Mouse (Mus musculus): Measurements from ENCODE around the gene Clca1. TPM values are rescaled to one million over a fixed set of nuclear protein-coding genes. Genes with fewer than 3 reads are reported as not detected.

Gene Clca1
- polyA plus RNA-seq, 1 experiment from 2014 or later: not detected

GRCm38 (mm10) chr3:144976091-144976490, 56.5 kb downstream of the Clca1 start:
- no peaks in the 10 kb centered on the region for H3K9me3 ChIP-seq (ENCODE audit: control insufficient read depth, low read length)
- DNase-seq (ENCODE audit: low spot score) (no peak), ATAC-seq (replicated peaks; ENCODE audit: low FRiP score) (no peak)

DNA sequence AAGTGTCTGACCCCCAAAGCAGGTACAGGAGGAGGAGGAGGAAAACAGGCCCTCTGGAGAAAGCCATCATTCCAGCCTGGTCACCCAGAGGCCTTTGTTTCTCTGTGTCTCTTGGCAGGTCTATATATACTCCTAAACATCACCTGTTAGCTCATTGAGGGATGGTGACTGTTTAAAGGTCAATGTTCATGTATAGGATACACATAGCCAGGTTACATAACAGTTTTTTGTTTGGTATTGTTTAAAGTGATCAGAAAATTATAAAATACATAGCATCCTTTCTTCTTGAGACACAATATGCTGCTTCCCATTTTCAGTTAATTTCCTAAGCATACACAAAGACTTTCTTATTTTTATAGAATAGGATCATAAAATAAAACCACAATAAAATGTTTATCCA, 57.6 kb downstream of the Clca1 start, which contains the start of gene Clca4a:
Clca4a (minus strand) TSS at position 101 of the 400 bp plus-strand sequence.
- Histone ChIP-seq H3K4me3 (ENCODE audit: low read depth, low read length) (no peak within 1 kb of the TSS), H3K4me2 (no peak within 1 kb of the TSS), H3K36me3 (ENCODE audit: control insufficient read depth, insufficient read depth, low read length) (no peaks in the 10 kb centered on the region), H3K27ac (ENCODE audit: low read depth, low read length) (no peak within 1 kb of the TSS), H3K27me3 (replicated peaks; ENCODE audit: control insufficient read depth, insufficient read depth, low read length) (no peaks in the 10 kb centered on the region), H3K4me1 (replicated peaks; ENCODE audit: control insufficient read depth, insufficient read depth, low read length) (no peaks in the 10 kb centered on the region), H3K9ac (ENCODE audit: low read depth, low read length) (no peak within 1 kb of the TSS), H3K9me3 (ENCODE audit: control insufficient read depth, low read length) (no peaks in the 10 kb centered on the region)
- ATAC-seq (replicated peaks; ENCODE audit: low FRiP score) (no peak), DNase-seq (ENCODE audit: low spot score) (no peak)

More at GRCm38 (mm10) chr3:144976091-144976490, 56.5 kb downstream of the Clca1 start:
- Histone ChIP-seq H3K4me1 (replicated peaks; ENCODE audit: control insufficient read depth, insufficient read depth, low read length) (no peaks in the 10 kb centered on the region), H3K27me3 (replicated peaks; ENCODE audit: control insufficient read depth, insufficient read depth, low read length) (no peaks in the 10 kb centered on the region), H3K4me2 (no peak overlapping the region), H3K9ac (ENCODE audit: low read depth, low read length) (no peak overlapping the region), H3K4me3 (ENCODE audit: low read depth, low read length) (no peak overlapping the region), H3K27ac (ENCODE audit: low read depth, low read length) (no peak overlapping the region), H3K36me3 (ENCODE audit: control insufficient read depth, insufficient read depth, low read length) (no peaks in the 10 kb centered on the region)
- 63% methylated on average over 1 of the region's 1 CpGs for WGBS

DNA sequence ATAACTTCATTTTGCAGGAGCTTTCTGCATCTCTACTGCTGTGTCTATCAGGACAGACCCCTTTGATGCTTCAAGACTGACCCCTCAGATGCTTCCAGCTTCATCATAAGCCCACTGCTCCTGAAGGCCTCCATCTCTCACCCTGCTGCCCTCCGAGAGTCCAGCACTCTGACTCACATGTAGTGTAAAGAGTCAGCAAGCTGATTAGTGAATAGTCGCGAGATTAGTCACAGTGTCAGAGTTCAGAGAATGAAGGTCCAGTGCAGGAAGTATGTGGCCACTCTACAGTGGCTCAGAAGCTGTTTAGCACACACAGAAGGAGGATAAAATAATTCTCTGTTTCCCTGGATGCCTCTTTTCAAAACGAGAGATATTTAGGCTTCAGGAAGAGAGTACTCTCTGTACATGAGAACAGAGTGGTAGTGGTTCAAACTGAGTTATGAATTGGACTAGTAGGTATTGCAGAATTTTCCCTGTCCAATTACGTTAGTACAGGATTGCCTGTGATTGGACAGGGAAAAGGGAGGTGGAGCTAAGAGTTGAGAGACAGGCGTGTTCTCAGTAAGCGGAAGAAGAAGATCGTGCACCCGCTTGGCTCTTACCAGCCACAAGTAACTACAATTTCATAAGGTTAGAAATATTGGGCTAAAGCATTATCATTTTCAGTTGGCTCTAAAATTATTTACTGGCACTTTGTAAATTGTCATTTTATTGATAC, 60.9 kb downstream of the Clca1 start:
- H3K36me3 ChIP-seq (ENCODE audit: control insufficient read depth, insufficient read depth, low read length): no peaks in the 10 kb centered on the region
- H3K9me3 ChIP-seq (ENCODE audit: control insufficient read depth, low read length): no peaks in the 10 kb centered on the region
- ATAC-seq (replicated peaks; ENCODE audit: low FRiP score): no peak
- no peak for DNase-seq (ENCODE audit: low spot score)
- 78% methylated on average over 9 of the region's 9 CpGs for WGBS
- no peak overlapping the region for H3K27ac ChIP-seq (ENCODE audit: low read depth, low read length)
- H3K4me3 ChIP-seq (ENCODE audit: low read depth, low read length): no peak overlapping the region
- H3K4me1 ChIP-seq (replicated peaks; ENCODE audit: control insufficient read depth, insufficient read depth, low read length): no peaks in the 10 kb centered on the region
- H3K9ac ChIP-seq (ENCODE audit: low read depth, low read length): no peak overlapping the region
- no peak overlapping the region for H3K4me2 ChIP-seq
- H3K27me3 ChIP-seq (replicated peaks; ENCODE audit: control insufficient read depth, insufficient read depth, low read length): no peaks in the 10 kb centered on the region

DNA sequence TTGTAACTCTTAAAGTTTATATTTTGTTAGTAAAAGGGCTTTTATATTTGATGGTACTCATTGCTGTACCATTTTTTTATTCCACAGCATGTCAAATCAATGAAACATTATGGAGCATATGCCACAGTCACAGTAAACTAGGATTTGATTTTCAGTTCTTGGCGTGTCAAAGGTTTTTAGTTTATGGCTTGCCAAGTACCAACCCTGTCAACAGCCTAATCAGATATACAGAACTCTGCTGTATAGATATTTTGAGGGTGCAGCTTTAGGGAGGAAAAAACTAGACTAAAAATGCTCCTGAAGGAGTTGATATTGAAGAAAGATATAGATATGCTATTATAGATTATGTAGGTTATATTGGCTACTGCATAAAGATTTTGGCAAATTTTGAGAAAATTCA, 62.8 kb downstream of the Clca1 start:
- H3K9ac ChIP-seq (ENCODE audit: low read depth, low read length): no peak overlapping the region
- H3K36me3 ChIP-seq (ENCODE audit: control insufficient read depth, insufficient read depth, low read length): no peaks in the 10 kb centered on the region
- H3K9me3 ChIP-seq (ENCODE audit: control insufficient read depth, low read length): no peaks in the 10 kb centered on the region
- H3K27ac ChIP-seq (ENCODE audit: low read depth, low read length): no peak overlapping the region
- DNase-seq (ENCODE audit: low spot score) (no peak), ATAC-seq (replicated peaks; ENCODE audit: low FRiP score) (no peak)
- no peak overlapping the region for H3K4me3 ChIP-seq (ENCODE audit: low read depth, low read length)
- no peaks in the 10 kb centered on the region for H3K27me3 ChIP-seq (replicated peaks; ENCODE audit: control insufficient read depth, insufficient read depth, low read length)
- H3K4me1 ChIP-seq (replicated peaks; ENCODE audit: control insufficient read depth, insufficient read depth, low read length): no peaks in the 10 kb centered on the region
- H3K4me2 ChIP-seq: no peak overlapping the region
- WGBS: 73% methylated on average over 1 of the region's 1 CpGs

GRCm38 (mm10) chr3:144966074-144966473, 66.5 kb downstream of the Clca1 start:
- WGBS: 54% methylated on average over 4 of the region's 4 CpGs

More at GRCm38 (mm10) chr3:144966074-144966473, 66.5 kb downstream of the Clca1 start:
- Histone ChIP-seq H3K27me3 (replicated peaks; ENCODE audit: control insufficient read depth, insufficient read depth, low read length) (no peaks in the 10 kb centered on the region), H3K4me1 (replicated peaks; ENCODE audit: control insufficient read depth, insufficient read depth, low read length) (no peaks in the 10 kb centered on the region), H3K9me3 (ENCODE audit: control insufficient read depth, low read length) (no peaks in the 10 kb centered on the region), H3K36me3 (ENCODE audit: control insufficient read depth, insufficient read depth, low read length) (no peaks in the 10 kb centered on the region), H3K27ac (ENCODE audit: low read depth, low read length) (no peak overlapping the region), H3K9ac (ENCODE audit: low read depth, low read length) (no peak overlapping the region), H3K4me3 (ENCODE audit: low read depth, low read length) (no peak overlapping the region), H3K4me2 (no peak overlapping the region)
- ATAC-seq (replicated peaks; ENCODE audit: low FRiP score): no peak
- DNase-seq (ENCODE audit: low spot score): no peak

Other genes with a start within 250 kb of the Clca1 start
- gene Clca3a2, start 213.3 kb downstream of the Clca1 start, polyA plus RNA-seq (2014; fragmentation: Nextera tagmentation; extraction: Ambion mirVana): 0.18 TPM in 1 of 2 replicates, not detected in the other
- not detected in 2 replicates for gene Clca3b, start 183.4 kb downstream of the Clca1 start, polyA plus RNA-seq (2014; fragmentation: Nextera tagmentation; extraction: Ambion mirVana)
- not detected in 2 replicates for gene Clca4b, start 100.2 kb downstream of the Clca1 start, polyA plus RNA-seq (2014; fragmentation: Nextera tagmentation; extraction: Ambion mirVana)
- not detected in 2 replicates for gene Clca4a, start 57.7 kb downstream of the Clca1 start, polyA plus RNA-seq (2014; fragmentation: Nextera tagmentation; extraction: Ambion mirVana)
- gene Clca2, start 66.7 kb upstream of the Clca1 start, polyA plus RNA-seq (2014; fragmentation: Nextera tagmentation; extraction: Ambion mirVana): 0.07 TPM in 1 of 2 replicates, not detected in the other
- gene Odf2l, start 85.8 kb upstream of the Clca1 start, polyA plus RNA-seq (2014; fragmentation: Nextera tagmentation; extraction: Ambion mirVana): 18.7 and 19.5 TPM in 2 replicates